Mouse (Mus musculus): ENCODE measurements around the gene Gria2. TPM values are rescaled to one million over a fixed set of nuclear protein-coding genes. Genes with fewer than 3 reads are reported as not detected.
A peak's percentile ranks its signal among the peaks of the same experiment; 100 is the strongest.

Gene Gria2
- 232 and 299 TPM in 2 replicates for polyA plus RNA-seq (2012; rRNA removed)

GRCm38 (mm10) chr3:80802596-80803081 is at the start of gene Gria2:
TSS of gene Gria2 (minus strand) at chr3:80802835.
- DNase-seq (ENCODE audit: extremely low spot score in 1 of 2, low spot score in 1 of 2), result peak; percentile 89 to 93

DNA sequence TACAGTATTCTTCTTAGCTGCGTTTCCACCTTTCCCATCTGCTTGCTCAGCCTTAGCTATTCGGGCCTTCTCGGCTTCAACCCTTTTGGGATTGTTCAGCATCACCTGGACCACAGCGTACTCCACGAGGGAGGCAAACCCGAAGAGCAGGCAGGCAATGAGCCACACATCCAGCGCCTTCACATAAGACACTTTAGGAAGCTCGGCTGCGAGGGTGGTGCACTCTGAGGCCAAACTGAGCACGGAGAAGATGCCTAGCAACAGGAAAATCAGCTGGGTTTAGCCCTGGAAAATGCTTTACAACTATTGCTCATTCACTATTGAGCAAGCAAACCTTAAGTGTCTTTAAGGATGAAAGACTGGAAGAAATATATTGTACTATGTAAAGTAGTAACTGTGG is 48.3 kb upstream of the Gria2 start:
- DNase-seq (ENCODE audit: extremely low spot score in 1 of 2, low spot score in 1 of 2), result peak in 1 of 2 experiments; percentile 40

GRCm38 (mm10) chr3:80845634-80846033 is 43.0 kb upstream of the Gria2 start:
- DNase-seq (ENCODE audit: extremely low spot score in 1 of 2, low spot score in 1 of 2), result peak in 1 of 2 experiments; percentile 22

- DNase-seq (ENCODE audit: extremely low spot score in 1 of 2, low spot score in 1 of 2), result no peak
Observed at GRCm38 (mm10) chr3:80839845-80840244, 37.2 kb upstream of the Gria2 start.

DNA sequence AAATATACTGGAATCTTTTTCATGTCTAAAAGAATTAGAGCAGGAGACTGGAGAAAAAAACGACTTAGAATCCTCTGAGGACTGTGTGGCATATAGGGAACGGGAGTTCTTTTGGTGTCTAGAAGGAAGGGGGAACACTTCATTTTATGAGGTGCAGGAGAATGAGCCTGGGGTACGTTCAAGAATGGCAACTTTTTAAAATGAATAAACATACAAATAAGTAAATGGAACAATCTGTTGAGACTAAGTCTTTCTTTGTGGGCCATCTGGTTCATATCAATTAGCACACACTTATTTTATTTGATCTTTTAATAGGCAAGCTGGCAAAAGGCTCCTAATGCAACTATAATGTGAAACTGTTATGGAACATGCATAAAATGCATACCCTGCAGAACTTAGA is 34.9 kb upstream of the Gria2 start:
- no peak for DNase-seq (ENCODE audit: extremely low spot score in 1 of 2, low spot score in 1 of 2)

- no peak for DNase-seq (ENCODE audit: extremely low spot score in 1 of 2, low spot score in 1 of 2)
Observed at GRCm38 (mm10) chr3:80823975-80824374, 21.3 kb upstream of the Gria2 start.

GRCm38 (mm10) chr3:80818619-80819018 is 16.0 kb upstream of the Gria2 start:
- peak in 1 of 2 experiments; percentile 47 for DNase-seq (ENCODE audit: extremely low spot score in 1 of 2, low spot score in 1 of 2)

DNA sequence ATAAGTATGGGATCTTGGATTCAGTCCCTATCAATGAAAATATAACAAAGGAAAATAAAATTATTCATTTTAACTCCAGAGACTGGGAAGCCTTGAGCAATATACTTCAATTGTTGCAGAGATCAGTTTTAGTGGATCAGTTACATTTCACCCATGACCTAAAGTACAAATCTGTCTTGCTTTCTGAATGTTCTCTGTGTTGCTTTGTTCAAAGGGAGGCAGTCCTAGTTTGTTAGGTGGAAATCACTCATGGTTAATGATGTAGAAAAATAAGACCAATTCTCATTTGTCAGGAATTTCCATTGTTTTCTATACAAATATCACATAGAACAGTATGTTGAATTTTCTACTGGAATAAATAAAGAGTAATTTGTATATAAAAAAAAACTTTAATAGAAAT is 11.1 kb upstream of the Gria2 start:
- no peak for DNase-seq (ENCODE audit: extremely low spot score in 1 of 2, low spot score in 1 of 2)

DNA sequence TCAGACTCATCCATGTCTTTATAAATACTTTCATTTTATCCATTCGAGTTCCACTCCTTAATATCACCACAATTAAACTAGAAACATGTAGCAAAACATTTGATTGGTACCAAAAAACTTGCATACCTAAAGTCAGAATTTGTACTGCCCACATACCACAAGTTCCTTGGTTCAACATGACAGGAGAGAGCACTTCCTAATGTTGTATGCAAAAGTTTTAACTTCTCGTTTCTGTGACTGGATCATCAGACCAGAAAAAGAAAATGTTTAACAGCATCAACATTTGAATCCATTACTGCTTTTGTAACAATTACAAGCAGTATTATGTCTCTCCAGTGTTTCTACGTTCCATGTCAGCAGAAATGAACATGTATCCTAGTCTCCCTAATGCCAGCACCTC is 9.6 kb upstream of the Gria2 start:
- no peak for DNase-seq (ENCODE audit: extremely low spot score in 1 of 2, low spot score in 1 of 2)

DNA sequence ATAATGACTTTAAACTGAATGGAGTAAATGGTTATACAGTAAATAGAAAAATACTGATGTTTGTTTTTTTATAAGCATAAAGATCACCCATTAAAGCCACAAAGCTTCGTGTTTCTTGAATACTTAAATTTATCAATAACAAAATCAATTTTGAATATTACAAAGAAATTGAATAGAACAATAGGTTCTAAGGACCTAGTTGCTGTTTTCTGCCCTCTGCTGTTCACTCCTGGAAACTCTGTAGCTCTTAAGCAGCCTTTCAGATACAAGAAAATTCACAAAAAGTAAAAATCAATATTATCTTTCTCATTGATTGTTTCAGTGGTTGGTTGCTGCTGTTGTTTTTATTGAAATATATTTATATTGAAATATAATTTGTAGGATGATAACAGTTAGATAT is 2.7 kb upstream of the Gria2 start:
- DNase-seq (ENCODE audit: extremely low spot score in 1 of 2, low spot score in 1 of 2), result peak in 1 of 2 experiments; percentile 67

GRCm38 (mm10) chr3:80803811-80804210 is 1.2 kb upstream of the Gria2 start:
- DNase-seq (ENCODE audit: extremely low spot score in 1 of 2, low spot score in 1 of 2), result no peak

DNA sequence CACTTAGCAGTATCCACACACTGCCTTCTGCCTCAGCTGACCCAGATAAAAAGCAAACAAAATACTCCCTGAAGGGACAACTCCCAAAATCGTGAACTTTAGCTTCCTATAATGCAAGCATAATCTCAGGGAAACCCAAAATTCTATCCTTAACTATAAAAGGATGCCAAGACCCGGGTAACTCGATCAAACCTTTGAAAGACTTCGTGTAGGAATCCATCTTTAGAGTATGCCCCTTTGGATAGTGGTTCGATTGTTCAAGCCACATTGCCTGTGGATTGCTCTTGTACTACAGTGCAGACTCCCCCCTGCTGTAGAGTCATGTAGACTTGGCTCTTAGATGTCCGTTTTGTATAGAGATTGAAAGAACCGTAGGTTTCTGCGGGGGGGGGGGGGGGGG is 576 bp upstream of the Gria2 start:
- no peak for DNase-seq (ENCODE audit: extremely low spot score in 1 of 2, low spot score in 1 of 2)

DNA sequence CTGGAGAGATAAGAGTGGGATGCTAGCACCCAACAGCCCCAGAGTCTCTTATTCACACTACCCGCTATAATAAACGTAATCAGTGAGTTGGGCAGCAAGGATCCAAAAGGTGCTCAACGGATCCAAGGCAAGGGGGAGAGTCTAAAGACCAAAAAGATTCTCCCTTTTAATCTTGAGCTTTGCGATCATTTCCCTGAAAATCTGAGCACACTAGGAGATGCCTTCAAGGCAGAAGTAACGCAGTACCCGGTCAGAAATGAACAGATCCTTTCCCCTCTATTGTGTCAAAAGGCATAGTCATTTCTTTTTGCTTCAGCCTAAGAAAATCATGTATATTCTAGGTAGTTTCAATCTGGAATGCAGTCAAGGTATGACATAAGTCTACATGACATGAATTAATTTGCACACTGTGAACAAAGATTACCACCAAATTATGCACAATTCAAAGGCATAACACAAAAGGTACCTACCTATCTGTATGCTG is 766 bp downstream of the Gria2 start:
- no peak for DNase-seq (ENCODE audit: extremely low spot score in 1 of 2, low spot score in 1 of 2)

GRCm38 (mm10) chr3:80800995-80801826 is 1.4 kb downstream of the Gria2 start:
- DNase-seq (ENCODE audit: extremely low spot score in 1 of 2, low spot score in 1 of 2), result peak; percentile 50 to 79

DNA sequence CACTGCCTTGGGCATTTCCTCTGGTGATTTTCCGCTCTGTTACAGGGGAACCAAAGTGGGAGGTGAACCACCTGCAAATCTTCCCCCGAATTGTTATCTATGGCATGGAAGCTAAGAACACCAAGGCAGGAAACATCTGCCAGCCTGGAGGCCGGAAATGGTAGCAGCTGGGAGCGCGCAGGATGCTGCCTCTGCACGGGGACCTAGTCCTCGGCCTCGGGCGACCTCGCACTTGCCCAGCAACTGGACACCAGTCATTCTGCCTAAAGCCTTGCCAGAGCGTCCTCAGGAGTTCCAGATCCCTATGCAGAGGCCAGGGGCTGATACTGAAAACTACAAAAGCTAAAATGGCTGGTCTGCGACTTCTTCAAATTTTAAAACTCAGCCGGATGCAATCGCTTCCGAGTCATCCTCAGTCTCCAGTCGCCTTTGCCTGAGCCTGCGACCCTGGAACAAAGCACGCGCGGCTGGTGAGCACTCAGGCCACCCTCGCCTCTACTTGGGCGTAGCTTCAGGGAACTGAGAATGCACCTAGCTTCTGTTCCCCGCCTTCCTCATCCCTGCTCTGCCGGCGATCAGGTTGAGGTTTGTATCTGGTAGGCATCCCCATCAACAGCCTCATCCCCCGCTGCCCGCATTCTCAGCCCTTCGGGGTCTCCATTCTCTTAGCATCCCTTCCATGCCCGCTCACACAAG is 2.2 kb downstream of the Gria2 start:
- peak; percentile 33 to 73 for DNase-seq (ENCODE audit: extremely low spot score in 1 of 2, low spot score in 1 of 2)

DNA sequence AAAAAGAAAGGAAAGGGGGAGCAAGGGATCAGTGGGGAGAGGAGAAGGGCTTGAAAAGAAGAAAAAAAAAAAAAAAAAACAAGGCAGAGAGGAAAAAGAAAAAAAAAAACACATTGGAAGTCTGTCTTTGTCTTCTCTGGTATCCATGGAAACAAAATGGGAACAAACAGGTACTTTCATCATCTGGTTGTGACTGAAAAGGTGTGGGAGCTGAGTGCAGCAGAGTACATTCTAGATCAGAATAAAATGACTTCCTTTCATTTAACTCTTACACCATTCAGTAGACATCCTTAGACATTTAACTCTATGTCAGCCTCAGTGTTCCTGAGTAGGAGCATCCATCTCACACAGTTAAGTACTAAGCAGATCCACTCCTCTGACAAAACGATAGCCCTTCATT is 4.7 kb downstream of the Gria2 start:
- no peak for DNase-seq (ENCODE audit: extremely low spot score in 1 of 2, low spot score in 1 of 2)

- no peak for DNase-seq (ENCODE audit: extremely low spot score in 1 of 2, low spot score in 1 of 2)
Observed at GRCm38 (mm10) chr3:80796764-80797163, 5.9 kb downstream of the Gria2 start.

DNA sequence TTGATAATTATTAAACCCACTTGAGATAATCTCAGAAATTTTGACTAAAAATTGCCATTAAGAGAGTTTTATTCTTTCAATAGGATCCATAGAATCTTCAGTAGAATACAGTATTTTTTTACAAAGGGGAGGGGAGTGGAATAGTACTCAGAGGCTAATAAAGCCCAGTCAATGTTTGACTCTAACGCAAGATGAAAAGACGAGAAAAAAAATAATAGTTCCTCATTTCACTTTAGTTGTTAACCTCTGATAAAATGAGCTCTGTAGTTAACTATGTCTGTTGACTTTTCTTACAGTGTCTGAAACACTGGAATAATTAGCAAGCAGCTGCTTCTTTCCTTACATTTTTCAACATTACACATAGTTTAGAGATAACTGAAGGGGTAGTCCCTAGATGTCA is 7.4 kb downstream of the Gria2 start:
- DNase-seq (ENCODE audit: extremely low spot score in 1 of 2, low spot score in 1 of 2), result no peak

DNA sequence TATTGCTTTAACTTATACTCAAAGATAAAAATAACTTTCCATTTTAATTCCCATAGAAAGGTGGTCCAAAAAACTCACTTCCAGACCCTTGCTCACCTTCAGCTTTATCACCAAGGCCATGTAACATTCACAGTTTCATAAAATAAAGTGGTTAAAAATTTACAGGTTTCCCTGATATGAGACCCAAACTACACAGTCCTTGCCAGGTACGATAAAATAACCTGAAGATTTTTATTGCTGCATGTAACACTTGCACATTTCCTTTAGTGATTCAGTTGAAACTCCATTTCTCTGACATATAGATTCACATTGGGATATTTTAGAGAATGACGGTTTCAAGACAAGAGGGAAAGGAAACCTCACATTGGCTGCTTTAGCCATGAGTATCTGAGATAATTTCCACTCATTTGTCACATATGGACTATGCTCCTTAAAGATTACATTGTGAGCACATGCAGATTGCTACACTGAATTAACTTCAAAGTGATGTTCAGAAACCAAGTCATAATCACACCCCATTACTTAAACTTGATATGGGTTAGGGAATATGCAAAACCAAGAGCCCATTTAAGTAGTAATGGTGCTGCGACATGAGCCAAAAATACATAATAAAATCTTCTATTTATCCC is 15.4 kb downstream of the Gria2 start:
- DNase-seq (ENCODE audit: extremely low spot score in 1 of 2, low spot score in 1 of 2), result no peak

GRCm38 (mm10) chr3:80781144-80781530 is 21.5 kb downstream of the Gria2 start:
- no peak for DNase-seq (ENCODE audit: extremely low spot score in 1 of 2, low spot score in 1 of 2)
